Mouse (Mus musculus): ENCODE data around the gene Gpank1. TPM values are rescaled to one million over a fixed set of nuclear protein-coding genes. Genes with fewer than 3 reads are reported as not detected.

The Gpank1 gene
- polyA plus RNA-seq, 2 experiments, result 10.0 to 12.7 TPM

DNA sequence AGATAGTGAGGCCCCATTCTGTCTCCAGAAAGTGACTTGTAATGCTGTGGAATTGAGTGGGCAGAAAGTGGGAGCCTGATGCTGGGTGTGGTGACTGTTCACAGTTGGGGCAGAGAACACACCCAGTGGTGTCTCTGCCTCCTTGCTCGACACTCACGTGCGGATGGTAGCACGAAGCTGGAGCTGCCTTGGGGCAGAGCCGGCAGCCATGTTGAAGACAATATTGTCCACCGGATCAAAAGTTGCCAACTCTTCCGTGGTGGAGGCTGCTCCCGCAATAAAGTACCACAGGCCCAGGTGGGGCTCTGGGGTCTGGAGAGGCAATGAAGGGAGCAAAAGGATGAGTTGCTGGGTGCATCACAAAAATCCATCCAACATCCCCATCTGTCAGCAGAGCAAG lies 9.8 kb downstream of the Gpank1 start:
- DNase-seq (ENCODE audit: low read depth in 3 of 3, low spot score in 3 of 3), result no peak
- Histone ChIP-seq H3K9ac (replicated peaks) (no peak overlapping the region; the same call in 1 of the 2 replicates), H3K4me2 (ENCODE audit: low read depth) (peak overlapping the region; percentile 37), H3K4me1 (replicated peaks; ENCODE audit: control insufficient read depth in 2 of 2, insufficient read depth in 2 of 2, low read length in 1 of 2) (peaks cover 3 to 5% of the 10 kb centered on the region in 2 experiments), H3K27ac (no peak overlapping the region), H3K9me3 (ENCODE audit: control insufficient read depth, low read length) (no peaks in the 10 kb centered on the region), H3K4me3 (ENCODE audit: insufficient read depth in 1 of 2, low read depth in 2 of 2, low read length in 2 of 2) (peak overlapping the region; percentile 22 to 63), H3K27me3 (ENCODE audit: control insufficient read depth, insufficient read depth, low read length) (no peaks in the 10 kb centered on the region), H3K36me3 (replicated peaks; ENCODE audit: control insufficient read depth, insufficient read depth, low read depth) (no peaks in the 10 kb centered on the region)
- no peak for TF ChIP-seq CTCF (IDR thresholded peaks at IDR 0.05; ENCODE audit: low read depth)
- TF ChIP-seq EP300 (IDR thresholded peaks at IDR 0.05; ENCODE audit: low read depth), result no peak
- no peak for ATAC-seq (ENCODE audit: insufficient read depth)
- WGBS (ENCODE audit: insufficient replicate concordance), result 69% methylated on average over 8 of the region's 8 CpGs

DNA sequence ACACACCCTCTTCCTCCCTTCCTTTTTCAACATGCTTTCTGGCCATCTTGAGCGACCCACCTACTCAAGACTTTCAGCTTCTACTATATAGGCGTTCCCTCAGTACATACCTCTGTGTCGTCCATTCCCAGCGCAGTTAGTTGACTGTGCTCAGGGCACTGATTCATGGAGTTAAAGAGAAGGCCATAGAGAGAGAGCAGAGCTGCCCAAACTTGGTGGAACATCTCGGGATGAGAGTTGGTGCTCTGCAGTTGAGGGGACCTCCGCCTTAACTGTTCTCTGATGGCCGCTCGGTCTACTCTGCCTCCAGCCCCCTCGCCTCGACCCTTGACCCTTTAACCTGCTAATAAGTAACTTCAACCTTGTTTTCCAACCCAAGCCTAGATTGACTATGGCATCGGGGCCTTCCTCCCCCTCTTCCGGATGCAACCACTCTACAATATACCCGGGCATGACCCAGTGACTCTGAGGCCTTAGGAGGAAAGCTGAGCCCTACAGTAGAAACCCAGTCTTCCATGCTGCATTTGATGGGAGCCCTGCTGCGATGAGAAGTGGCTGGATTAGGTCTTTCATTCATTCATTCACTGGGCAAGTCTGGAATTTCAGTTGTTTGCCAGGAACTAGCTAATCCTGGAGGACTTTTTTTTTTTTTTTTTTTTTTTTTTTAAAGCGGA lies 10.4 kb downstream of the Gpank1 start, which contains the start of gene Apom:
Gene Apom, minus strand, starts transcription at position 551 of the 674 bp plus-strand sequence.
- Histone ChIP-seq H3K36me3 (replicated peaks; ENCODE audit: control insufficient read depth, insufficient read depth, low read depth) (no peaks in the 10 kb centered on the region), H3K9me3 (ENCODE audit: control insufficient read depth, low read length) (no peaks in the 10 kb centered on the region), H3K9ac (replicated peaks) (no peak within 1 kb of the TSS; the same call in 1 of the 2 replicates), H3K27me3 (ENCODE audit: control insufficient read depth, insufficient read depth, low read length) (no peaks in the 10 kb centered on the region), H3K4me1 (replicated peaks; ENCODE audit: control insufficient read depth in 2 of 2, insufficient read depth in 2 of 2, low read length in 1 of 2) (peaks cover 9 to 11% of the 10 kb centered on the region in 2 experiments), H3K27ac (no peak within 1 kb of the TSS), H3K4me2 (ENCODE audit: low read depth) (peak within 1 kb of the TSS; percentile 37), H3K4me3 (ENCODE audit: insufficient read depth in 1 of 2, low read depth in 2 of 2, low read length in 2 of 2) (peak within 1 kb of the TSS; percentile 22 to 63)
- no peak for ATAC-seq (ENCODE audit: insufficient read depth)
- WGBS (ENCODE audit: insufficient replicate concordance), result 67% methylated on average over 15 of the region's 15 CpGs
- no peak for TF ChIP-seq CTCF (IDR thresholded peaks at IDR 0.05; ENCODE audit: low read depth)
- TF ChIP-seq EP300 (IDR thresholded peaks at IDR 0.05; ENCODE audit: low read depth), result no peak
- DNase-seq (ENCODE audit: low read depth in 3 of 3, low spot score in 3 of 3), result no peak

DNA sequence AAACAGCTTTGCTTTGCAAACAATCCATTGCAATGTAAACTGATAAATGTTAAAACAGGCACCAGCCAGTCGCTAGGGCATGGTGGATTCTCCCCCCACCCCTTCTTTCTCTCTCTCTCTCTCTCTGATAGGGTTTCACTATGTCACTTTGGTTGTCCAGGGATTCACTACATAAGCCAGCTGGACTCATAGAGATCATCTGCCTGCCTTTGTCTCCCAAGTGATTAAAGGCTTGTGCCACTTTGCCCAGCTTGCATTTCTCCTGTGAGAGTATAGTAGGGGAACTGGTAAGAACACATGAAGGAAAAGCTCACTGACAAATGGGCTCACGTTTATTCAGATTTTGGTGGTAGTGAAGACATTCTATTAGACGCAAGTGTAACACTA lies 10.9 kb downstream of the Gpank1 start:
- H3K27me3 ChIP-seq (ENCODE audit: control insufficient read depth, insufficient read depth, low read length), result no peaks in the 10 kb centered on the region
- H3K27ac ChIP-seq, result no peak overlapping the region
- ATAC-seq (ENCODE audit: insufficient read depth) (no peak), DNase-seq (ENCODE audit: low read depth in 3 of 3, low spot score in 3 of 3) (no peak)
- no peak overlapping the region for H3K9ac ChIP-seq (replicated peaks)
- H3K9me3 ChIP-seq (ENCODE audit: control insufficient read depth, low read length), result no peaks in the 10 kb centered on the region
- H3K4me1 ChIP-seq (replicated peaks; ENCODE audit: control insufficient read depth in 2 of 2, insufficient read depth in 2 of 2, low read length in 1 of 2), result peaks cover 9 to 13% of the 10 kb centered on the region in 2 experiments
- 70% methylated on average over 3 of the region's 3 CpGs for whole genome bisulfite sequencing (ENCODE audit: insufficient replicate concordance)
- no peaks in the 10 kb centered on the region for H3K36me3 ChIP-seq (replicated peaks; ENCODE audit: control insufficient read depth, insufficient read depth, low read depth)
- no peak overlapping the region for H3K4me3 ChIP-seq (ENCODE audit: insufficient read depth in 1 of 2, low read depth in 2 of 2, low read length in 2 of 2)
- H3K4me2 ChIP-seq (ENCODE audit: low read depth), result no peak overlapping the region
- TF ChIP-seq EP300 (IDR thresholded peaks at IDR 0.05; ENCODE audit: low read depth) (no peak), CTCF (IDR thresholded peaks at IDR 0.05; ENCODE audit: low read depth) (no peak)

DNA sequence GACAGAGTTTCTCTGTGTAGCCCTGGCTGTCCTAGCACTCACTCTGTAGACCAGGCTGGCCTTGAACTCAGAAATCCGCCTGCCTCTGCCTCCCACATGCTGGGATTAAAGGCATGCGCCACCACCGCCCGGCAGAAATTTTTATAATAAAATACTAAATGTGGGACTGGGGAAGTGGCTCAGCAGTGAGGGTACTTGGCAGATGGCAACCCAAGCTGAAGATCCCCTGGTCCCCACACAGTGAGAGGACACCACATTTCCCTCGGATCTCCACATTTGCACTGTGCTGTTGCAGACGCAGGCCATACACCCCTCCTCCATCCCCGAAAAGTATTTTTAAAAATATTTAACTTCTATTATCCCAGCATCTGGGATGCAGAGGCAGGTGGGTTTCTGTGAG lies 12.3 kb downstream of the Gpank1 start:
- Histone ChIP-seq H3K27me3 (ENCODE audit: control insufficient read depth, insufficient read depth, low read length) (no peaks in the 10 kb centered on the region), H3K9ac (replicated peaks) (no peak overlapping the region), H3K36me3 (replicated peaks; ENCODE audit: control insufficient read depth, insufficient read depth, low read depth) (peaks cover 5% of the 10 kb centered on the region), H3K9me3 (ENCODE audit: control insufficient read depth, low read length) (no peaks in the 10 kb centered on the region), H3K4me3 (ENCODE audit: insufficient read depth in 1 of 2, low read depth in 2 of 2, low read length in 2 of 2) (no peak overlapping the region), H3K27ac (no peak overlapping the region), H3K4me2 (ENCODE audit: low read depth) (peak overlapping the region; percentile 93; the same call in 1 of the 2 replicates), H3K4me1 (replicated peaks; ENCODE audit: control insufficient read depth in 2 of 2, insufficient read depth in 2 of 2, low read length in 1 of 2) (peaks cover 10 to 12% of the 10 kb centered on the region in 2 experiments)
- WGBS (ENCODE audit: insufficient replicate concordance), result 83% methylated on average over 7 of the region's 7 CpGs
- ATAC-seq (ENCODE audit: insufficient read depth) (no peak), DNase-seq (ENCODE audit: low read depth in 3 of 3, low spot score in 3 of 3) (no peak)
- no peak for TF ChIP-seq EP300 (IDR thresholded peaks at IDR 0.05; ENCODE audit: low read depth)
- no peak for TF ChIP-seq CTCF (IDR thresholded peaks at IDR 0.05; ENCODE audit: low read depth)

DNA sequence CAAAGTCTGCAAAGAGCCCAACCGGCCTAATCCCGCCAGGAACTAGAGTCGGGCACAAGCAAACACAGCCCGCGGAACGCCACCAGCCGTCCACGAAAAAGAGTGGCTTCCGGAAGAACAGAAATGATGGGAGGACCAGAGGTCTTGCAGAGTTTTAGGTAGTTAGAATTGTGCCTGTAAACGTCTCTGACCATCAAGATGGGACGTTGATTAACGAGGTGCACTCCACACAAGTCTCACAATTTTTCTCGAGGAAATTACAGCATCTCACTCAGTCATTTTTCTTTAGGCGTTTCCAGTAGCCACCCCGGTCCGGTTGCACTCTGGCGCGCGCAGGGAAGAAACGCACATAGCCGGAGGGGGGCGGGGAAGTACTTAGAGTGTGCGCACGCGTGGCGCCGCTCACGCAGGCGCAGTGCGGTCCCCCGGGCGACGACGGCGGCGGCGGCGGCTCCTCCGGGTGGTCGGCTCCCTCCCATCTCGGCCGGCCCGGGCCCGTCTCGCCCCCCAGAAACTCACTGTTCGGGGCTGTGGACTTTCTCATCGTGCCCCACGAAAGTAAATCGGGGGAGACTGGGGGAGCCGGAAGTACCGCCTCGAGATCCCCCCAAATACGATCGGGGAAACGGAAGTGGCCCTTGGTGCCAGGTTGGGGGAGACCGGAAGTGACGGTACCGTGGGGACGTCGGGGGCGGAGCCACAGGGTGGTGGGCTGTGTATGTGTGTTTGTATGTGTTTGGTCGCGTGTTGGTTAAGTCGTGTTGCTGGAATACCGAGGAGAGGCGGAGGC lies 13.7 kb downstream of the Gpank1 start, which contains the start of gene Bag6:
Gene Bag6, plus strand, starts transcription at position 378 of the 790 bp plus-strand sequence.
- under 1% methylated on average over 65 of the region's 66 CpGs for WGBS (ENCODE audit: insufficient replicate concordance)
- peak; percentile 91 for ATAC-seq (ENCODE audit: insufficient read depth)
- H3K4me3 ChIP-seq (ENCODE audit: insufficient read depth in 1 of 2, low read depth in 2 of 2, low read length in 2 of 2), result peak within 1 kb of the TSS; percentile 72 to 83

More for the DNA sequence above, 13.7 kb downstream of the Gpank1 start, which contains the start of gene Bag6:
- no peaks in the 10 kb centered on the region for H3K9me3 ChIP-seq (ENCODE audit: control insufficient read depth, low read length)
- TF ChIP-seq CTCF (IDR thresholded peaks at IDR 0.05; ENCODE audit: low read depth) (no peak), EP300 (IDR thresholded peaks at IDR 0.05; ENCODE audit: low read depth) (peak; percentile 73)
- peak within 1 kb of the TSS; percentile 69 for H3K27ac ChIP-seq
- H3K27me3 ChIP-seq (ENCODE audit: control insufficient read depth, insufficient read depth, low read length), result no peaks in the 10 kb centered on the region
- H3K9ac ChIP-seq (replicated peaks), result peak within 1 kb of the TSS; percentile 81
- peak within 1 kb of the TSS; percentile 93 for H3K4me2 ChIP-seq (ENCODE audit: low read depth)
- peak; percentile 81 to 86 (median 83) for DNase-seq (ENCODE audit: low read depth in 3 of 3, low spot score in 3 of 3)
- H3K4me1 ChIP-seq (replicated peaks; ENCODE audit: control insufficient read depth in 2 of 2, insufficient read depth in 2 of 2, low read length in 1 of 2), result peaks cover 10 to 12% of the 10 kb centered on the region in 2 experiments
- peaks cover 19% of the 10 kb centered on the region for H3K36me3 ChIP-seq (replicated peaks; ENCODE audit: control insufficient read depth, insufficient read depth, low read depth)
